Mouse (Mus musculus) intestine, embryonic 14.5 days (tissue): ENCODE data around the gene Rdh9. TPM values are rescaled to one million over a fixed set of nuclear protein-coding genes. Genes with fewer than 3 reads are reported as not detected.

Source experiments
- ATAC-seq: fragments of 200-750 bp; cut with Nextera tagmentation; replicated peaks from 2 replicates; pipeline ENCODE4 v1.8.0; 2017; ENCODE audit warnings: low read depth, moderate number of reproducible peaks, moderate TSS enrichment, moderate library complexity; ENCODE audit not compliant: low FRiP score, low TSS enrichment
- DNase-seq: peaks from one replicate; pipeline ENCODE4 v3.0.0-alpha.2; 2018; ENCODE audit warnings: low spot score
- H3K27ac ChIP-seq: fragments of 300-500 bp; sonication (generic); 2 replicates; pipeline ENCODE4 v1.5.1; 2014; ENCODE audit warnings: low read depth, mild to moderate bottlenecking, control low read depth
- H3K27me3 ChIP-seq: fragments of 300-500 bp; sonication (generic); replicated peaks from 2 replicates; pipeline ENCODE4 v1.6.1; 2014; ENCODE audit warnings: low read length, control low read depth; ENCODE audit not compliant: control insufficient read depth, insufficient read depth
- H3K36me3 ChIP-seq: fragments of 300-500 bp; sonication (generic); 2 replicates; pipeline ENCODE4 v1.6.1; 2014; ENCODE audit warnings: low read length, control low read depth; ENCODE audit not compliant: control insufficient read depth, insufficient read depth
- H3K4me1 ChIP-seq: fragments of 300-500 bp; sonication (generic); replicated peaks from 2 replicates; pipeline ENCODE4 v1.6.1; 2014; ENCODE audit warnings: low read length, control low read depth, mixed read lengths; ENCODE audit not compliant: control insufficient read depth, insufficient read depth
- H3K4me2 ChIP-seq: fragments of 300-500 bp; sonication (generic); 2 replicates; pipeline ENCODE4 v1.6.1; 2014; ENCODE audit warnings: low read length
- H3K4me3 ChIP-seq: fragments of 300-500 bp; sonication (generic); 2 replicates; pipeline ENCODE4 v1.5.1; 2014; ENCODE audit warnings: low read depth, low read length, control low read depth, mixed read lengths
- H3K9ac ChIP-seq: fragments of 300-500 bp; sonication (generic); 2 replicates; pipeline ENCODE4 v1.6.1; 2014; ENCODE audit warnings: mild to moderate bottlenecking, low read length
- H3K9me3 ChIP-seq: fragments of 300-500 bp; sonication (generic); 2 replicates; pipeline ENCODE4 v1.6.1; 2016; ENCODE audit warnings: low read length, control low read depth; ENCODE audit not compliant: control insufficient read depth
- WGBS: fragments of 180-500 bp; shearing (Covaris S2); extraction: QIAGEN DNeasy Blood & Tissue Kit; methylation state at CpG from one replicate; pipeline ENCODE4 v1.1.7; 2014; 5-methylcytosine and 5-hydroxymethylcytosine counted together
- polyA plus RNA-seq: library from polyadenylated mRNA; unstranded; fragments of >200 nt; fragmentation: Nextera tagmentation; extraction: Ambion mirVana; gene quantifications from 2 replicates; pipeline ENCODE4 v1.2.1, GENCODE M21; 2014

The Rdh9 gene
- polyA plus RNA-seq = 0.07 TPM in 1 of 2 replicates, not detected in the other

- ATAC-seq (no peak), DNase-seq (no peak)
- Histone ChIP-seq H3K4me2 (no peak within 1 kb of the TSS), H3K27me3 (no peaks in the 10 kb centered on the region), H3K9ac (no peak within 1 kb of the TSS), H3K4me1 (no peaks in the 10 kb centered on the region), H3K4me3 (no peak within 1 kb of the TSS), H3K27ac (no peak within 1 kb of the TSS), H3K36me3 (no peaks in the 10 kb centered on the region), H3K9me3 (no peaks in the 10 kb centered on the region)
- 73% methylated on average over 2 of the region's 2 CpGs for WGBS
Measured at GRCm38 (mm10) chr10:127776011-127776410, at the start of gene Rdh9. TSS of gene Rdh9 (plus strand) at chr10:127776386.

DNA sequence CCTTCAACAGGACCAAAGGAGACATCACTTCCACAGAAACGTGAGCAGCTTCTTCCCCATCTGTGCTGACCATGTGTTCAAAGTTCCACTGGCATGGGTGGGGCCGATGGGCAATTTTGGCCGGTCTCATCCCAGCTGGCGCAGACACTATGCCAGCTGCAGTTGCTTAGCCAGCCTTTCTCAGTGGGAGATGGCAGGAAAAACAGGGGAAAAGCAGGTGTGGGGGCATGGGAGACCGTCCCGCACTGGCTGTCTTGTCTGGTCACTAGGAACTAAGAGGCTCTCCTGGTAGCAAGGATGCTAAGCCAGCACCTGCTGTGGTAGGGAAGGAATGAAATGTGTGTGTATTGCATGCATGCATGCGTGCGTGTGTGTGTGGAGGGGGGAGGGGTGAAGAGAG lies 47.7 kb upstream of the Rdh9 start:
- WGBS = 77% methylated on average over 8 of the region's 8 CpGs
- Histone ChIP-seq H3K27me3 (no peaks in the 10 kb centered on the region), H3K9ac (no peak overlapping the region), H3K27ac (no peak overlapping the region), H3K4me3 (no peak overlapping the region), H3K4me1 (peaks cover 11% of the 10 kb centered on the region), H3K36me3 (no peaks in the 10 kb centered on the region), H3K9me3 (no peaks in the 10 kb centered on the region), H3K4me2 (no peak overlapping the region)
- no peak for DNase-seq
- ATAC-seq = no peak

GRCm38 (mm10) chr10:127730285-127730932 lies 45.8 kb upstream of the Rdh9 start:
- Histone ChIP-seq H3K4me2 (no peak overlapping the region), H3K27ac (no peak overlapping the region), H3K36me3 (no peaks in the 10 kb centered on the region), H3K4me1 (peaks cover 6% of the 10 kb centered on the region; the same call in 1 of the 2 replicates), H3K9ac (no peak overlapping the region), H3K27me3 (no peaks in the 10 kb centered on the region), H3K9me3 (no peaks in the 10 kb centered on the region), H3K4me3 (no peak overlapping the region)
- 66% methylated on average over 11 of the region's 11 CpGs for WGBS
- ATAC-seq (no peak), DNase-seq (no peak)

GRCm38 (mm10) chr10:127730933-127731310 lies 45.3 kb upstream of the Rdh9 start:
- WGBS = 41% methylated on average over 9 of the region's 9 CpGs
- DNase-seq (no peak), ATAC-seq (no peak)
- H3K9ac ChIP-seq = no peak overlapping the region
- no peaks in the 10 kb centered on the region for H3K9me3 ChIP-seq
- H3K36me3 ChIP-seq = no peaks in the 10 kb centered on the region
- no peaks in the 10 kb centered on the region for H3K27me3 ChIP-seq
- H3K4me1 ChIP-seq = 0 out of 2 replicates have a peak, but pooled peaks cover 6% of the 10 kb centered on the region
- no peak overlapping the region for H3K27ac ChIP-seq
- H3K4me3 ChIP-seq = no peak overlapping the region
- H3K4me2 ChIP-seq = no peak overlapping the region

GRCm38 (mm10) chr10:127731397-127731796 lies 44.8 kb upstream of the Rdh9 start:
- H3K36me3 ChIP-seq = no peaks in the 10 kb centered on the region
- H3K27ac ChIP-seq = no peak overlapping the region
- H3K4me1 ChIP-seq = 0 out of 2 replicates have a peak, but pooled peaks cover 6% of the 10 kb centered on the region
- DNase-seq (no peak), ATAC-seq (no peak)
- H3K4me3 ChIP-seq = no peak overlapping the region
- no peak overlapping the region for H3K9ac ChIP-seq
- H3K27me3 ChIP-seq = no peaks in the 10 kb centered on the region
- WGBS = 18% methylated on average over 5 of the region's 5 CpGs
- no peak overlapping the region for H3K4me2 ChIP-seq
- H3K9me3 ChIP-seq = no peaks in the 10 kb centered on the region

GRCm38 (mm10) chr10:127734434-127734833 lies 41.8 kb upstream of the Rdh9 start:
- H3K27ac ChIP-seq = no peak overlapping the region
- ATAC-seq = no peak
- no peaks in the 10 kb centered on the region for H3K27me3 ChIP-seq
- no peak overlapping the region for H3K9ac ChIP-seq
- no peaks in the 10 kb centered on the region for H3K36me3 ChIP-seq
- no peak overlapping the region for H3K4me3 ChIP-seq
- 0 out of 2 replicates have a peak, but pooled peaks cover 13% of the 10 kb centered on the region for H3K4me1 ChIP-seq
- no peak overlapping the region for H3K4me2 ChIP-seq
- no peaks in the 10 kb centered on the region for H3K9me3 ChIP-seq
- WGBS = 33% methylated on average over 5 of the region's 5 CpGs
- no peak for DNase-seq

DNA sequence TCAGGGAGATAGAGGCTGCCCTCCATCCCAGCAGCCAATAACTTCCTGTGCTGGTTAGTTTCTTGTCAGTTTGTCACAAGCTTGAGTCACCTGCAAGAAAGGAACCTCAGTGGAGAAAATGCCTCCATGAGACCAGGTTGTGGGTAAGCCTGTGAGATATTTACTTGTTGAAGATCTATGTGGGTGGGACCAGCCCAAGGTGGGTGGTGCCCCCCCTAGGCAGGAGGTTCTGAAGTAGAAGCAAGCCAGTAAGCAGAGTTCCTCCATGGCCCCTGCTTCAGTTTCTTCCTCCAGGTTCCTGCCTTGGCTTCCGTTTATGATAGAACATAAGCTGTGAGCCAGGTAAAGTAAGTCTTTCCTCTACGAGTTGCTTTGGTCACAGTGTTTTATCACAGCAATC lies 39.9 kb upstream of the Rdh9 start:
- H3K4me1 ChIP-seq = peaks cover 21% of the 10 kb centered on the region
- no peak overlapping the region for H3K4me2 ChIP-seq
- no peak overlapping the region for H3K4me3 ChIP-seq
- ATAC-seq (no peak), DNase-seq (no peak)
- H3K9me3 ChIP-seq = no peaks in the 10 kb centered on the region
- no peak overlapping the region for H3K27ac ChIP-seq
- 75% methylated on average over 2 of the region's 2 CpGs for WGBS
- no peaks in the 10 kb centered on the region for H3K36me3 ChIP-seq
- H3K9ac ChIP-seq = no peak overlapping the region
- H3K27me3 ChIP-seq = no peaks in the 10 kb centered on the region

DNA sequence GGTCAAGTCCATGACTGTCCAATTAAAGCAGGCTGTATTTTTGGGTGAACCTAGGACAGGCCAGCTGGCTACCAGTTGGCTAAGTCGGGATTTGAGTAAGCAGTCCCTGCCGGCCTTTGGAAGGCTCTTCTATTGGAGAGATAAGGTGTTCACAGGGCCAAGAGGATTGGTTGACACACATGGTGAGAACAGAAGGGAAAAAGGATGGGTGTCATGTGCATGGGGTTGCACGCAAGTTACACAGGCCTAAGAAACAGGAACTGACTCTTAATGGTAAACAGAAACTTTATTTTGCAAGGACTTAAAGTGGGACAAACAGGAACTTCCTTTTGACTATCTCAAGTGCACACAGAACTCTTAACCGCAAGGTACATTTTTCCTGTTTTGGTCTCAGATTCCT lies 39.3 kb upstream of the Rdh9 start:
- H3K9ac ChIP-seq = no peak overlapping the region
- DNase-seq (no peak), ATAC-seq (no peak)
- H3K4me2 ChIP-seq = no peak overlapping the region
- H3K27me3 ChIP-seq = no peaks in the 10 kb centered on the region
- H3K27ac ChIP-seq = no peak overlapping the region
- H3K36me3 ChIP-seq = peaks cover 6% of the 10 kb centered on the region
- H3K4me3 ChIP-seq = no peak overlapping the region
- WGBS = 67% methylated on average over 4 of the region's 4 CpGs
- H3K4me1 ChIP-seq = peaks cover 18% of the 10 kb centered on the region
- H3K9me3 ChIP-seq = no peaks in the 10 kb centered on the region

GRCm38 (mm10) chr10:127737552-127737951 lies 38.6 kb upstream of the Rdh9 start:
- DNase-seq (no peak), ATAC-seq (no peak)
- Histone ChIP-seq H3K36me3 (peaks cover 12% of the 10 kb centered on the region), H3K4me1 (peaks cover 18% of the 10 kb centered on the region), H3K27me3 (no peaks in the 10 kb centered on the region), H3K9ac (no peak overlapping the region), H3K4me2 (no peak overlapping the region), H3K27ac (no peak overlapping the region), H3K4me3 (no peak overlapping the region), H3K9me3 (no peaks in the 10 kb centered on the region)
- WGBS = 24% methylated on average over 2 of the region's 2 CpGs
